Mouse (Mus musculus): ENCODE measurements at regions not wholly inside any gene's neighbourhood (a gene's known extent, or its start where the extent isn't known, plus 50 kb on each side); places are given as distances from the start of the nearest gene placed in this dataset.

GRCm38 (mm10) chr2:27595251-27595650 lies 80.3 kb downstream of the Wdr5 start (continued):
- no peak for TF ChIP-seq SMC3 (IDR thresholded peaks at IDR 0.05; ENCODE audit: low read depth, low read length)
- TF ChIP-seq TCF12 (IDR thresholded peaks at IDR 0.05; ENCODE audit: low read depth, low read length): no peak
- no peak for TF ChIP-seq KAT2A (IDR thresholded peaks at IDR 0.05; ENCODE audit: insufficient replicate concordance, low read length)

DNA sequence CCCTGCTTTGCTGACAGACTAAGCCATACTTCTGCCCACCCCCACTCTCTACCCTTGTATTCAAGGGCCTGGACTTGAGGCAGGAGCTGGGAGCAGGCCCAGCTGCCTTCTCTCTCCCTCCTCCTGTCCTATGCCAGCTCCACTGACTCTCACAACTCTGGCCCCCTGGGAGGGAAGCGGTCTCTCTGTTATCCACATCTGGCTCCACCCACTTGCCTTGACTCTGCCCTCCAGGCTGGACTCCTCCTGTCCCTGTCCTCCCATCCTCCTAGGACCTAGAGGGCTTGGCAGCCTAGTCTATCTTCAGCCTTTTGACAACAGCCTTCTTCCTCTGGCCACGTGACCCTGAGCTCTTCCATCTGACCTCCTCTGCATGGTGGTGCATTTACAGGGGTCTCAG lies 80.0 kb upstream of the Rxra start:
- Histone ChIP-seq H3K4me2 (ENCODE audit: insufficient read depth, low read depth, poor library complexity, severe bottlenecking) (no peak overlapping the region), H3K36me3 (replicated peaks in 1 of 2; ENCODE audit: control insufficient read depth in 1 of 2, insufficient read depth in 1 of 2, low read length in 1 of 2) (no peaks in the 10 kb centered on the region), H3K9me3 (replicated peaks; ENCODE audit: low read length) (peaks cover 5% of the 10 kb centered on the region), H3K9ac (ENCODE audit: insufficient read depth, low read depth) (no peak overlapping the region), H3K27ac (ENCODE audit: insufficient read depth, low read depth) (no peak overlapping the region), H3K4me3 (replicated peaks in 1 of 3; ENCODE audit: low read depth in 2 of 3, low read length in 2 of 3, poor library complexity in 1 of 3) (no peak overlapping the region), H3K27me3 (replicated peaks) (peaks cover 96% of the 10 kb centered on the region), H3K4me1 (ENCODE audit: control insufficient read depth in 1 of 2, insufficient read depth in 2 of 2) (no peaks in the 10 kb centered on the region), H3K79me2 (replicated peaks; ENCODE audit: control insufficient read depth, extremely low read depth, insufficient read depth, poor library complexity, severe bottlenecking) (no peaks in the 10 kb centered on the region)
- in situ Hi-C loops (cut with MboI; ENCODE audit: low pct_ligation_motif_present, low pct_unique_long_range_greater_than_20kb, low sequenced_read_pairs): no loop called here
- TF ChIP-seq POLR2AphosphoS2 (IDR thresholded peaks at IDR 0.05; ENCODE audit: low read depth, low read length) (no peak), NRF1 (IDR thresholded peaks at IDR 0.05; ENCODE audit: low read depth, low read length) (no peak), E2F4 (IDR thresholded peaks at IDR 0.05; ENCODE audit: insufficient replicate concordance, low read depth, low read length) (no peak), BHLHE40 (IDR thresholded peaks at IDR 0.05; ENCODE audit: low read depth, low read length) (no peak), NELFE (IDR thresholded peaks at IDR 0.05; ENCODE audit: low read depth, low read length) (no peak), MAX (IDR thresholded peaks at IDR 0.05; ENCODE audit: low read length) (no peak), CHD2 (IDR thresholded peaks at IDR 0.05; ENCODE audit: low read length) (no peak), SMC3 (IDR thresholded peaks at IDR 0.05; ENCODE audit: low read depth, low read length) (no peak), JUND (conservative IDR thresholded peaks at IDR 0.05; ENCODE audit: low read depth, low read length) (no peak), MXI1 (IDR thresholded peaks at IDR 0.05; ENCODE audit: low read depth, low read length) (no peak)
- no peak for DNase-seq (ENCODE audit: extremely low read depth)
- dilution Hi-C loops (cut with MboI; ENCODE audit: extremely low pct_ligation_motif_present, extremely low pct_unique_long_range_greater_than_20kb, low sequenced_read_pairs): no loop called here

- Histone ChIP-seq H3K36me3 (replicated peaks in 1 of 2; ENCODE audit: control insufficient read depth in 1 of 2, insufficient read depth in 1 of 2, low read length in 1 of 2) (no peaks in the 10 kb centered on the region), H3K9ac (ENCODE audit: insufficient read depth, low read depth) (no peak overlapping the region), H3K27me3 (replicated peaks) (peaks cover 96% of the 10 kb centered on the region), H3K4me1 (ENCODE audit: control insufficient read depth in 1 of 2, insufficient read depth in 2 of 2) (no peaks in the 10 kb centered on the region), H3K9me3 (replicated peaks; ENCODE audit: low read length) (peaks cover 5% of the 10 kb centered on the region), H3K4me2 (ENCODE audit: insufficient read depth, low read depth, poor library complexity, severe bottlenecking) (no peak overlapping the region), H3K27ac (ENCODE audit: insufficient read depth, low read depth) (no peak overlapping the region), H3K79me2 (replicated peaks; ENCODE audit: control insufficient read depth, extremely low read depth, insufficient read depth, poor library complexity, severe bottlenecking) (no peaks in the 10 kb centered on the region), H3K4me3 (replicated peaks in 1 of 3; ENCODE audit: low read depth in 2 of 3, low read length in 2 of 3, poor library complexity in 1 of 3) (no peak overlapping the region)
- in situ Hi-C loops (cut with MboI; ENCODE audit: low pct_ligation_motif_present, low pct_unique_long_range_greater_than_20kb, low sequenced_read_pairs) (no loop called here), dilution Hi-C loops (cut with MboI; ENCODE audit: extremely low pct_ligation_motif_present, extremely low pct_unique_long_range_greater_than_20kb, low sequenced_read_pairs) (no loop called here)
- no peak for DNase-seq (ENCODE audit: extremely low read depth)
- TF ChIP-seq NRF1 (IDR thresholded peaks at IDR 0.05; ENCODE audit: low read depth, low read length): no peak
- TF ChIP-seq HCFC1 (IDR thresholded peaks at IDR 0.05; ENCODE audit: low read depth, low read length): no peak
- no peak for TF ChIP-seq CHD2 (IDR thresholded peaks at IDR 0.05; ENCODE audit: low read length)
- TF ChIP-seq POLR2A (IDR thresholded peaks at IDR 0.05; ENCODE audit: low read depth, low read length): no peak
- TF ChIP-seq JUND (conservative IDR thresholded peaks at IDR 0.05; ENCODE audit: low read depth, low read length): no peak
- TF ChIP-seq JUN (IDR thresholded peaks at IDR 0.05; ENCODE audit: insufficient read depth, low read depth, low read length): no peak
- no peak for TF ChIP-seq E2F4 (IDR thresholded peaks at IDR 0.05; ENCODE audit: insufficient replicate concordance, low read depth, low read length)
- TF ChIP-seq ELF1 (IDR thresholded peaks at IDR 0.05; ENCODE audit: low read depth, low read length): no peak
- no peak for TF ChIP-seq NELFE (IDR thresholded peaks at IDR 0.05; ENCODE audit: low read depth, low read length)
- TF ChIP-seq ZMIZ1 (IDR thresholded peaks at IDR 0.05; ENCODE audit: low read depth, low read length): no peak
- no peak for TF ChIP-seq MAX (IDR thresholded peaks at IDR 0.05; ENCODE audit: low read length)
- no peak for TF ChIP-seq GABPA (IDR thresholded peaks at IDR 0.05; ENCODE audit: insufficient replicate concordance, low read depth, low read length)
- TF ChIP-seq SMC3 (IDR thresholded peaks at IDR 0.05; ENCODE audit: low read depth, low read length): no peak
- TF ChIP-seq MYC (IDR thresholded peaks at IDR 0.05; ENCODE audit: low read depth, low read length): no peak
- TF ChIP-seq KAT2A (IDR thresholded peaks at IDR 0.05; ENCODE audit: insufficient replicate concordance, low read length): no peak
- TF ChIP-seq MAZ (IDR thresholded peaks at IDR 0.05; ENCODE audit: low read depth, low read length): no peak
- TF ChIP-seq USF1 (IDR thresholded peaks at IDR 0.05; ENCODE audit: low read depth, low read length): no peak
- TF ChIP-seq ETS1 (conservative IDR thresholded peaks at IDR 0.05; ENCODE audit: low read depth, low read length): no peak
- no peak for TF ChIP-seq UBTF (IDR thresholded peaks at IDR 0.05; ENCODE audit: low read depth, low read length)
These were observed 79.3 kb upstream of the Rxra start for GRCm38 (mm10) chr2:27596966-27597365.
